Mouse (Mus musculus): ENCODE results near the gene Tut4.

GRCm38 (mm10) chr4:108433341-108433740 is 25.9 kb upstream of the Tut4 start:
- TF ChIP-seq POLR2A (IDR thresholded peaks at IDR 0.05; ENCODE audit: borderline replicate concordance, extremely low read depth, low read depth, low read length) (no peak), CTCF (IDR thresholded peaks at IDR 0.05; ENCODE audit: insufficient read depth, low read length) (no peak)

Data from lung, adult 2 months (tissue).